Mouse (Mus musculus): ENCODE data around the gene Brd9.

- TF ChIP-seq POLR2A (IDR thresholded peaks at IDR 0.05; ENCODE audit: low read depth, low read length) (no peak), CTCF (IDR thresholded peaks at IDR 0.05; ENCODE audit: extremely low read depth, insufficient read length, insufficient replicate concordance, low read depth, low read length) (no peak)
These were observed 53.1 kb downstream of the Brd9 start for GRCm38 (mm10) chr13:73990761-73991160.

Data from small intestine, adult 2 months (tissue).